Mouse (Mus musculus) thymus, adult 2 months (tissue): ENCODE measurements around the gene Dmtf1.

ENCODE experiments used
- CTCF ChIP-seq: fragments of 200-500 bp; IDR thresholded peaks from 2 replicates; pipeline ENCODE4 v1.5.1; 2012; ENCODE audit warnings: mild to moderate bottlenecking, control low read depth, low read length, moderate library complexity, borderline replicate concordance; ENCODE audit not compliant: control insufficient read depth, poor library complexity, insufficient read depth; ENCODE audit errors: extremely low read depth
- POLR2A ChIP-seq: fragments of 200-500 bp; IDR thresholded peaks from 2 replicates; pipeline ENCODE4 v1.6.1; 2012; ENCODE audit warnings: mild to moderate bottlenecking, low read length, control low read depth, moderate library complexity; ENCODE audit not compliant: control insufficient read depth, poor library complexity, insufficient read depth; ENCODE audit errors: extremely low read depth

GRCm38 (mm10) chr5:9135588-9135987 is 26.0 kb downstream of the Dmtf1 start:
- TF ChIP-seq POLR2A (no peak), CTCF (no peak)
